Mouse (Mus musculus) midbrain, embryonic 12.5 days (tissue): ENCODE data around the gene Ndufaf8. TPM values are rescaled to one million over a fixed set of nuclear protein-coding genes. Genes with fewer than 3 reads are reported as not detected.

Experiments used
- ATAC-seq: fragments of 200-750 bp; cut with Nextera tagmentation; 2 replicates; pipeline ENCODE4 v1.8.0; 2017; ENCODE audit warnings: low read depth, moderate TSS enrichment, moderate library complexity; ENCODE audit not compliant: low FRiP score
- H3K27ac ChIP-seq: fragments of 300-500 bp; sonication (generic); replicated peaks from 2 replicates; pipeline ENCODE4 v1.5.1; 2016; ENCODE audit warnings: mild to moderate bottlenecking
- H3K27me3 ChIP-seq: fragments of 300-500 bp; sonication (generic); 2 replicates; pipeline ENCODE4 v1.6.1; 2016; ENCODE audit warnings: mild to moderate bottlenecking
- H3K36me3 ChIP-seq: fragments of 300-500 bp; sonication (generic); 2 replicates; pipeline ENCODE4 v1.6.1; 2016
- H3K4me1 ChIP-seq: fragments of 300-500 bp; sonication (generic); 2 replicates; pipeline ENCODE4 v1.6.1; 2016
- H3K4me2 ChIP-seq: fragments of 300-500 bp; sonication (generic); replicated peaks from 2 replicates; pipeline ENCODE4 v1.6.1; 2016; ENCODE audit warnings: mild to moderate bottlenecking, moderate library complexity
- H3K4me3 ChIP-seq: fragments of 300-500 bp; sonication (generic); 2 replicates; pipeline ENCODE4 v1.5.1; 2016; ENCODE audit warnings: mild to moderate bottlenecking
- H3K9ac ChIP-seq: fragments of 300-500 bp; sonication (generic); replicated peaks from 2 replicates; pipeline ENCODE4 v1.6.1; 2016; ENCODE audit warnings: mild to moderate bottlenecking, moderate library complexity
- H3K9me3 ChIP-seq: fragments of 300-500 bp; sonication (generic); 2 replicates; pipeline ENCODE4 v1.6.1; 2016; ENCODE audit warnings: mild to moderate bottlenecking
- WGBS: fragments of 180-500 bp; shearing (Covaris S2); methylation state at CpG from one replicate; pipeline ENCODE4 v1.1.7; 2016; 5-methylcytosine and 5-hydroxymethylcytosine counted together
- polyA plus RNA-seq: library from polyadenylated mRNA; unstranded; fragments of >200 nt; fragmentation: Nextera tagmentation; extraction: Ambion mirVana; gene quantifications from 2 replicates; pipeline ENCODE4 v1.2.1, GENCODE M21; 2016

Gene Ndufaf8
- polyA plus RNA-seq, 1 experiment from 2014 or later: 56.8 TPM

DNA sequence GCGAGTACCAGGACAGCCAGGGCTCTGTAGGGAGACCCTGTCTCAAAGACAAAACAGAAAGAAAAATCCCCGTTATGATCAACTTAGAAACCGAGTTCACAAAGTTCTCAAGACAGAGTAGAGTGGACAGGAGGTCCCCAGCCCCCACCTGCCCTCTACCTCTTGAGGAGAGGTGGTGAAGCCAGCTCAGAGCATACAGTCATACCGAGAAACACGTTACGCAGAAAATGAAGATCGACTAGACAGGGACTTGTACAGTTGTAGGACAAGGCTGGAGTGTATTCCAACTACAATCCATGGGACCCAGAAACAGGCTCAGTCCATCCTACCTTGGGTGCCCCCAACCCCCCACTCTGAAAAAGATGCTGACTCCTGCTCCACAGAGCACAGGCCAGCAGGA, 20.4 kb downstream of the Ndufaf8 start:
- no peak for ATAC-seq
- H3K27me3 ChIP-seq: no peaks in the 10 kb centered on the region
- WGBS: 94% methylated on average over 7 of the region's 7 CpGs
- peaks cover 55% of the 10 kb centered on the region for H3K36me3 ChIP-seq
- no peak overlapping the region for H3K27ac ChIP-seq
- no peak overlapping the region for H3K9ac ChIP-seq
- no peak overlapping the region for H3K4me3 ChIP-seq
- no peaks in the 10 kb centered on the region for H3K4me1 ChIP-seq
- no peak overlapping the region for H3K4me2 ChIP-seq
- no peaks in the 10 kb centered on the region for H3K9me3 ChIP-seq

DNA sequence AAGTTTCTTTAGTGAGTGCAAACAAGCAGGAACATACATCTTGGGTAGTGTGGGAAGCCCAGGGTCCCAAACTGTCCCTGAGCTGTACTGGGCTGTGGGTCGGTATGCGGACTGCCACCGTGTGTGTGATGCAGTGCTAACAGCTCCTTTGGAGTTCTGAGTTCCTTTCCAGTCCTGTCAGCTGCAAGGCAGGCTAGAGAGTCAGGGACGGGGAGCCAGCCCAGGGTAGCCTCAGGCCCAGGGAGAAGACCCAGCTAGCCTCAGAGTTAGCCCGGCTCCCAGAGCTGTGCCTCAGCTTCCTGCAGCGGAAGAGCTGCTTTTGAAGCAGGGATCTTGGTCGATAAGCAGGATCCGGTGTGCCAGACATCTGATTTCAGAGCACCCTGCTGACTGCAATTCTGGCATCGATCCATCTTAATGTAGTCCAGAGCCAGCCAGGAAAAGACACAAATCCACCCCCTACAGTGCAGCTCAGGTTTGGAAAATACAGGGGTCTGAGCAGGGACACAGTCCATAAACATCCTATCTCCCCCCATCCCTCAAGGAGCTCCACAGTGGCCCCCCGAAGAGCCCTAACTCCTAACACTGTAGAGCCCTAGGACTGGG, 21.3 kb downstream of the Ndufaf8 start:
- Histone ChIP-seq H3K4me1 (no peaks in the 10 kb centered on the region), H3K9ac (no peak overlapping the region), H3K4me3 (no peak overlapping the region), H3K4me2 (no peak overlapping the region), H3K27me3 (no peaks in the 10 kb centered on the region), H3K9me3 (no peaks in the 10 kb centered on the region), H3K27ac (no peak overlapping the region), H3K36me3 (peaks cover 49% of the 10 kb centered on the region)
- WGBS: 82% methylated on average over 10 of the region's 10 CpGs
- ATAC-seq: no peak

DNA sequence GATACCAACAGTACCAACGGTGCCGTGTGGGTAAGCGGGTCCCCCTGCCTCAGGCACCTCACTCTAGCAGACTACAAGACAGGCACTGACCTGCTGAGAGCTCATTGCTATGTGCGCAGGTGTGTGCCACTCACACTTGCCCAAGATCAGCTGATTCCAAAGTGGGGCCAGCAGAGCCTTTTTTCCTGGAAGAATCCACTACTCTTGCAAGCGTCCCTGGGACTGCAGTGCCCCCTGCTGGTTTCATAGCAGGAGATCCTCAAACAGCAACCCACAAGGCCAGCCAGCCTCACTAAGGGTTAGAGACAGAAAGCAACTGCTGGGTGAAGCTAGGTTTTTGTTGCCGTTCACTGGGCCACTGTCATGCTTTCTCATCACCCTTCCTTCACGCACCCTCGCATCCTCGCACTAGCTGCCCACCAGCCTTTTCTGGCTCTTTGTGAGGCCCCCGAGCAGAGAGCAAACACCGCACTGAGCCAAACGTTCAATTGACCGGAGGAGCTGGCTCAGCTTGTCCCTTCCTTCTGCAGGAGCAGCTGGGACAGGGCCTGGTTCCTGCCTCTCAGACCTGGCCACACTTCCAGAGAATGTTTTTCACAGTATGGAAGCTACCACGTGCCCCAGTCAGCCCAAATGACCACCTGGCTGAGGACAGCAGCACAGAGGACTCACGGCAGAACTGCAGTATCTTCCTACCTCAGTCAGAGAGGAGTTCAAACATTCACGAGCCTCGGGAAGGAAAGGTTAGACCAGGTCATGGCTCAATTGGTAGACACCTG, 22.1 kb downstream of the Ndufaf8 start:
- Histone ChIP-seq H3K27ac (no peak overlapping the region), H3K4me1 (no peaks in the 10 kb centered on the region), H3K9me3 (no peaks in the 10 kb centered on the region), H3K9ac (no peak overlapping the region; the same call in 1 of the 2 replicates), H3K4me3 (no peak overlapping the region), H3K36me3 (peaks cover 41% of the 10 kb centered on the region), H3K4me2 (no peak overlapping the region), H3K27me3 (no peaks in the 10 kb centered on the region)
- 83% methylated on average over 17 of the region's 17 CpGs for WGBS
- ATAC-seq: no peak

- H3K9me3 ChIP-seq: no peaks in the 10 kb centered on the region
- H3K27me3 ChIP-seq: no peaks in the 10 kb centered on the region
- no peaks in the 10 kb centered on the region for H3K4me1 ChIP-seq
- no peak for ATAC-seq
- H3K4me3 ChIP-seq: no peak overlapping the region
- H3K27ac ChIP-seq: no peak overlapping the region
- no peak overlapping the region for H3K4me2 ChIP-seq
- peaks cover 38% of the 10 kb centered on the region for H3K36me3 ChIP-seq
- H3K9ac ChIP-seq: no peak overlapping the region
- WGBS: 92% methylated on average over 12 of the region's 12 CpGs
Measured at GRCm38 (mm10) chr11:120122126-120122525, 23.4 kb downstream of the Ndufaf8 start.

DNA sequence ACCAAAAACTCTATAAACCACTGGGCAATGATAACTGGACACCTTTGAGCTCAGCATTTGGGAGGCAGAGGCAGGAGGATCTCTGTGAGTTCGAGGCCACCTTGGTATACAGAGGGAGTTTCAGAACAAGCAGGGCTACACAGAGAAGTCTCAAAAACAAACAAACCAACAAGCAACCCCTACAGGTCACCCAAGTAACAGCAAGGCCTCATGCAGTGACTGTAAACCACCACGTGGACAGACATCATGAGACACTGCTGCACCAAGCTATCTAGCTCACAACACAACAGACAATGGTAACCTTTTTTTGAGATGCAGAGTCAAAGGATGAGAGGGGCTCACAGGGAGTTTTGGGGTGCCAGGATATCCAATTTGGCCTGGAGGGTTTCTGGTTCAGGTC, 28.1 kb downstream of the Ndufaf8 start:
- Histone ChIP-seq H3K27ac (no peak overlapping the region), H3K4me1 (no peaks in the 10 kb centered on the region), H3K4me2 (no peak overlapping the region), H3K27me3 (no peaks in the 10 kb centered on the region), H3K4me3 (no peak overlapping the region), H3K36me3 (peaks cover 58% of the 10 kb centered on the region), H3K9me3 (no peaks in the 10 kb centered on the region), H3K9ac (no peak overlapping the region)
- 88% methylated on average over 2 of the region's 2 CpGs for WGBS
- no peak for ATAC-seq

- no peaks in the 10 kb centered on the region for H3K9me3 ChIP-seq
- H3K4me1 ChIP-seq: no peaks in the 10 kb centered on the region
- H3K4me3 ChIP-seq: no peak overlapping the region
- H3K9ac ChIP-seq: no peak overlapping the region
- H3K27ac ChIP-seq: no peak overlapping the region
- peaks cover 65% of the 10 kb centered on the region for H3K36me3 ChIP-seq
- WGBS: 79% methylated on average over 7 of the region's 7 CpGs
- ATAC-seq: no peak
- H3K27me3 ChIP-seq: no peaks in the 10 kb centered on the region
- no peak overlapping the region for H3K4me2 ChIP-seq
Measured at GRCm38 (mm10) chr11:120129281-120129680, 30.6 kb downstream of the Ndufaf8 start.

DNA sequence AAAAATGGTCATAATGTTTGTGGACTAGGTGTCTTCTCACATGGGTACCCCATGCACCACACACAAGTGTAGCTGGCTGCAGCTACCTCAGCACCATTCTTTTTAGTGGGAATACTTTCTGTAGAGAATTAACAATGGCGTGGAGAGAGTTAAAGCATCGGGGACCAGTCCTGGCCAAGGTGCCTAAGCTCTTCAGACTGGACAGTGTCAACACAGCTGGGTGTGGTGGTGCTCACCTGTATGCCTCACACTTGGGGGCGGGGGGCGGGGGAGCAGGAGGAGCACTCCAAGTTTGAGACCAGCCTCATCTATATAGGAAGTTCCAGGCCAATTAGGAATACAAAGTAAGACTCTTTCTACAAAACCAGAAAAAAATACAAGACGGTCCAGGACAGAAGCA, 35.4 kb downstream of the Ndufaf8 start:
- Histone ChIP-seq H3K4me1 (peaks cover 10% of the 10 kb centered on the region; the same call in 1 of the 2 replicates), H3K27me3 (no peaks in the 10 kb centered on the region), H3K27ac (no peak overlapping the region), H3K36me3 (peaks cover 58% of the 10 kb centered on the region), H3K4me3 (no peak overlapping the region), H3K9me3 (no peaks in the 10 kb centered on the region), H3K9ac (no peak overlapping the region), H3K4me2 (no peak overlapping the region)
- no peak for ATAC-seq
- WGBS: 95% methylated on average over 5 of the region's 5 CpGs

- Histone ChIP-seq H3K36me3 (peaks cover 54% of the 10 kb centered on the region), H3K27ac (no peak overlapping the region)
- WGBS: 93% methylated on average over 9 of the region's 9 CpGs
Measured at GRCm38 (mm10) chr11:120134847-120135530, 36.3 kb downstream of the Ndufaf8 start.

GRCm38 (mm10) chr11:120136195-120136594, 37.5 kb downstream of the Ndufaf8 start:
- Histone ChIP-seq H3K27me3 (no peaks in the 10 kb centered on the region), H3K9ac (no peak overlapping the region), H3K27ac (no peak overlapping the region), H3K4me3 (no peak overlapping the region), H3K4me1 (peaks cover 10% of the 10 kb centered on the region; the same call in 1 of the 2 replicates), H3K4me2 (no peak overlapping the region), H3K36me3 (peaks cover 45% of the 10 kb centered on the region), H3K9me3 (no peaks in the 10 kb centered on the region)
- 89% methylated on average over 8 of the region's 8 CpGs for WGBS
- ATAC-seq: no peak

More at GRCm38 (mm10) chr11:120134847-120135530, 36.3 kb downstream of the Ndufaf8 start:
- Histone ChIP-seq H3K4me2 (no peak overlapping the region), H3K27me3 (no peaks in the 10 kb centered on the region), H3K4me3 (no peak overlapping the region), H3K4me1 (peaks cover 10% of the 10 kb centered on the region; the same call in 1 of the 2 replicates), H3K9me3 (no peaks in the 10 kb centered on the region), H3K9ac (no peak overlapping the region)
- ATAC-seq: no peak

GRCm38 (mm10) chr11:120136796-120137624, 38.3 kb downstream of the Ndufaf8 start:
- Histone ChIP-seq H3K27ac (no peak overlapping the region), H3K4me1 (peaks cover 10% of the 10 kb centered on the region; the same call in 1 of the 2 replicates), H3K4me2 (no peak overlapping the region), H3K9me3 (no peaks in the 10 kb centered on the region), H3K27me3 (no peaks in the 10 kb centered on the region), H3K9ac (no peak overlapping the region), H3K36me3 (peaks cover 37% of the 10 kb centered on the region), H3K4me3 (no peak overlapping the region)
- no peak for ATAC-seq
- 65% methylated on average over 23 of the region's 23 CpGs for WGBS

- Histone ChIP-seq H3K36me3 (peaks cover 31% of the 10 kb centered on the region), H3K4me1 (peaks cover 10% of the 10 kb centered on the region; the same call in 1 of the 2 replicates), H3K27me3 (no peaks in the 10 kb centered on the region), H3K4me2 (no peak overlapping the region), H3K9me3 (no peaks in the 10 kb centered on the region), H3K9ac (no peak overlapping the region), H3K27ac (no peak overlapping the region), H3K4me3 (no peak overlapping the region)
- no peak for ATAC-seq
- WGBS: 54% methylated on average over 5 of the region's 5 CpGs
Measured at GRCm38 (mm10) chr11:120137625-120138004, 38.9 kb downstream of the Ndufaf8 start.
